Mouse (Mus musculus) macrophage (primary cell): ENCODE results near the gene Dyrk3. TPM values are rescaled to one million over a fixed set of nuclear protein-coding genes. Genes with fewer than 3 reads are reported as not detected.

ENCODE experiments used
- H3K27ac ChIP-seq: fragments of 350-480 bp; formaldehyde crosslinking; 2 replicates; pipeline ENCODE4 v1.9.0; 2021
- H3K36me3 ChIP-seq: fragments of 350-480 bp; formaldehyde crosslinking; 2 replicates; pipeline ENCODE4 v1.9.0; 2021; ENCODE audit errors: inconsistent target
- H3K4me3 ChIP-seq: fragments of 350-480 bp; formaldehyde crosslinking; 2 replicates; pipeline ENCODE4 v1.9.0; 2021; ENCODE audit errors: inconsistent target
- H3K79me2 ChIP-seq: fragments of 350-480 bp; formaldehyde crosslinking; 2 replicates; pipeline ENCODE4 v1.9.0; 2021; ENCODE audit errors: inconsistent target
- WGBS: methylation state at CpG from one replicate; pipeline ENCODE4 v1.1.7; 2026; ENCODE audit warnings: inconsistent platforms; ENCODE audit not compliant: missing documents; 5-methylcytosine and 5-hydroxymethylcytosine counted together
- polyA plus RNA-seq: library from polyadenylated mRNA; stranded (reverse); fragments of 250-400 nt; gene quantifications from 3 replicates; pipeline ENCODE4 v1.2.4, GENCODE M21; 2018; ENCODE audit warnings: inconsistent platforms

Dyrk3 gene
- polyA plus RNA-seq, 1 experiment from 2014 or later: 0.30 TPM

- Histone ChIP-seq H3K27ac (peak overlapping the region; percentile 67), H3K4me3 (no peak overlapping the region)
Measured at GRCm38 (mm10) chr1:131090261-131090660, 47.9 kb downstream of the Dyrk3 start.

GRCm38 (mm10) chr1:131089525-131090127 is 48.5 kb downstream of the Dyrk3 start:
- no peak overlapping the region for H3K4me3 ChIP-seq
- H3K36me3 ChIP-seq: no peaks in the 10 kb centered on the region
- 10% methylated on average over 2 of the region's 2 CpGs for WGBS
- peaks cover 100% of the 10 kb centered on the region for H3K79me2 ChIP-seq
- H3K27ac ChIP-seq: peak overlapping the region; percentile 67

More at GRCm38 (mm10) chr1:131090261-131090660, 47.9 kb downstream of the Dyrk3 start:
- WGBS: 21% methylated on average over 5 of the region's 5 CpGs
- Histone ChIP-seq H3K79me2 (peaks cover 100% of the 10 kb centered on the region), H3K36me3 (no peaks in the 10 kb centered on the region)

- 87% methylated on average over 11 of the region's 11 CpGs for WGBS
- Histone ChIP-seq H3K27ac (no peak overlapping the region), H3K36me3 (no peaks in the 10 kb centered on the region), H3K4me3 (no peak overlapping the region), H3K79me2 (peaks cover 100% of the 10 kb centered on the region)
Measured at GRCm38 (mm10) chr1:131088547-131088946, 49.6 kb downstream of the Dyrk3 start.

DNA sequence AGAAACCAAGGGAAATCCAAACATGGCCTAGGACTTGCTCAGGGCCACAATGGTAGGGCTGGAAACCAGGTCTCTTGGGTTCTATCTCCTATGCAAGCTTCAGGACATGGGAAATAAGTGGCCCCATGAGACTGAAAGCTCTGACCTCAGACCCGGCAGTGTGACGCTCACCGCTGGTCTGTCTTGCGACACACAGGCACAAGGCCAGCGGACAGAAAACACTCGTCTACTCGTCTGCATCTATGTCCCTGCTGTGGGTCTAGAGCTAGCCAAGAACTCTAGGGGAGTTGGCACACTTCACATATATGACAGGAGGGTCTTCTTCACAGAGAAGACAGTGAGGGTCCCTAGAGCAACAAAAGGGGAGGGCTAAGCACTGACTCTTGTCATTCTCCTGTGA is 51.2 kb downstream of the Dyrk3 start:
- no peaks in the 10 kb centered on the region for H3K36me3 ChIP-seq
- H3K4me3 ChIP-seq: no peak overlapping the region
- 10% methylated on average over 7 of the region's 7 CpGs for WGBS
- peak overlapping the region; percentile 12; the same call in 1 of the 2 replicates for H3K27ac ChIP-seq
- H3K79me2 ChIP-seq: peaks cover 100% of the 10 kb centered on the region

DNA sequence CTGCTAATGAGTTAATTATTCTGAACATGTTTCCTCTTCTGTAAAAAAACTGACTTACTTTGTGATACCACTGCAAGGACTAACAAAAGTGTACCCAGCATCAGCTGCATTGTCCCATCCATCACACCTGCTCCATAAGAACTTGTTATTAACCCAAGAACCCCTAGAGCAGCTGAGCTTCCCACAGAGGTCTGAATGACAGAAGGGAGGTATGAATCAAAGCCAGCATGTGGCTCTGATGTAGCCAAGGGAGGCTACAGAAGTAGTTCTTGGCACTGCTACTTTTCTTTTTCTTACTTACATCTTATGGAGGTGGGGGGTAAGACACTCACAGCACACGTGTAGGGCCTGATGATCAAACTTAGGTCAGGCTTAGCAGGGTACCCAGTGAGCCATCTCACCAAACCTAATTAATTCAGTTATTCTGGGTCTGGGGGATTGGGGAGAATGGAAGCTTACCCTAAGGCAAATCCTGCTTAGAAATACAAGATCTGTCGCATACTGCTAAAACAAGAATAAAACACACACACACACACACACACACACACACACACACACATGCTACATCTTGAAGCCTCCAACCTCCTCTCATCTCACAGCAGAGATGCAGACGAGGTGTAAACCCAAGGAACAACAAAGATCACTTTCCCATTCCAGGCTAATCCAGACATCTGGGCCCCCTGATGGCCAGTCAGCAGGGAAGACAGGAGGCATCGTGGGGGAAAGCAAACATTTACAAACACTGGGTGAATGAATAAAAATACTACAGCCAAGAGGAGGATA is 52.0 kb downstream of the Dyrk3 start:
- Histone ChIP-seq H3K27ac (0 out of 2 replicates have a peak overlapping the region, but pooled peaks have one; percentile 12), H3K79me2 (peaks cover 100% of the 10 kb centered on the region), H3K36me3 (no peaks in the 10 kb centered on the region), H3K4me3 (no peak overlapping the region)
- 70% methylated on average over 4 of the region's 4 CpGs for WGBS

GRCm38 (mm10) chr1:131085272-131085671 is 52.9 kb downstream of the Dyrk3 start:
- no peaks in the 10 kb centered on the region for H3K36me3 ChIP-seq
- H3K4me3 ChIP-seq: no peak overlapping the region
- H3K79me2 ChIP-seq: peaks cover 100% of the 10 kb centered on the region
- 59% methylated on average over 3 of the region's 3 CpGs for WGBS
- peak overlapping the region; percentile 95 for H3K27ac ChIP-seq

DNA sequence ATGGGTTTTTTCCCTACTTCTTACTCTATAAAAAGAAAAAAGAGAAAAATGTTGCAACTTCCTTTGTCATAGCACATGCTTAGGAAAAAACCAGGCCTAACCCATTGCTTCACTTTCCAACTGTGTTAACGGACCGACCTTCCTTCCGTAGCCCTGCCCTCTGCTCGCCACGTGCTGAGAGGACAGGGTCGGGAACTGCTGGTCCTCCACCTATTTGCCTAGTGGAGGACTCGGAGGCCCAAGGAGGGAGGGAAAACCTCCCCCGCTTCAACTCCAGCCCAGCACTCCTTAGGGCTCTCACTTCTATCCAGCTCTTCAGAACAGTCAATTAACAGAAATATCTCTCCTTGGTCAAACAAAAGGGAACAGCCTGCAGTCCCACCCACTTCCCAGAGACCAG is 53.9 kb downstream of the Dyrk3 start:
- peaks cover 100% of the 10 kb centered on the region for H3K79me2 ChIP-seq
- WGBS: 0% methylated on average over 8 of the region's 8 CpGs
- no peak overlapping the region for H3K4me3 ChIP-seq
- peak overlapping the region; percentile 95 for H3K27ac ChIP-seq
- no peaks in the 10 kb centered on the region for H3K36me3 ChIP-seq

- 0% methylated on average over 4 of the region's 4 CpGs for WGBS
- peak overlapping the region; percentile 95 for H3K27ac ChIP-seq
- H3K36me3 ChIP-seq: no peaks in the 10 kb centered on the region
- H3K4me3 ChIP-seq: peak overlapping the region; percentile 2; the same call in 1 of the 2 replicates
- H3K79me2 ChIP-seq: peaks cover 100% of the 10 kb centered on the region
Measured at GRCm38 (mm10) chr1:131083609-131084008, 54.5 kb downstream of the Dyrk3 start.

- peak overlapping the region; percentile 95 for H3K27ac ChIP-seq
- no peaks in the 10 kb centered on the region for H3K36me3 ChIP-seq
- no peak overlapping the region for H3K4me3 ChIP-seq
- peaks cover 100% of the 10 kb centered on the region for H3K79me2 ChIP-seq
- WGBS: 87% methylated on average over 3 of the region's 5 CpGs
Measured at GRCm38 (mm10) chr1:131083122-131083521, 55.0 kb downstream of the Dyrk3 start.

DNA sequence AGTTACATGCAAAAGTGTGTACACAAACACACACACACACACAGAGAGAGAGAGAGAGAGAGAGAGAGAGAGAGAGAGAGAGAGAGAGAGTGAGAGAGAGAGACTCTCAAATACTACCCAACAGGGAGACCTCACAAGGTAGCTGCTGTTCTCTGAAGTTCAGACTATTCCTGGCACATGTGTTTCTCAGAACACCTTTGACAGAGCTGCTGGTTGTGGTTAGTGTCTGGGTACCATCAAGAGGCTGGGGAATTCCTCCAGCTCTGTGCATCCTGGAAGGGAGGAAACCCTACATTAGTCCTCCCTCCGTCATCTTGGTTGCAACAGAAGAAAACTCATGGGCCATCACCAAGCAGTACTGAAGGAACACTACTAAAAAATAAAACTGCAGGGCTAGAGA is 57.5 kb downstream of the Dyrk3 start:
- H3K4me3 ChIP-seq: no peak overlapping the region
- H3K36me3 ChIP-seq: no peaks in the 10 kb centered on the region
- WGBS: 60% methylated on average over 1 of the region's 1 CpGs
- peaks cover 100% of the 10 kb centered on the region for H3K79me2 ChIP-seq
- H3K27ac ChIP-seq: no peak overlapping the region

- WGBS: 11% methylated on average over 4 of the region's 4 CpGs
- Histone ChIP-seq H3K4me3 (no peak overlapping the region), H3K36me3 (no peaks in the 10 kb centered on the region), H3K27ac (no peak overlapping the region), H3K79me2 (peaks cover 100% of the 10 kb centered on the region)
Measured at GRCm38 (mm10) chr1:131079762-131080161, 58.4 kb downstream of the Dyrk3 start.

DNA sequence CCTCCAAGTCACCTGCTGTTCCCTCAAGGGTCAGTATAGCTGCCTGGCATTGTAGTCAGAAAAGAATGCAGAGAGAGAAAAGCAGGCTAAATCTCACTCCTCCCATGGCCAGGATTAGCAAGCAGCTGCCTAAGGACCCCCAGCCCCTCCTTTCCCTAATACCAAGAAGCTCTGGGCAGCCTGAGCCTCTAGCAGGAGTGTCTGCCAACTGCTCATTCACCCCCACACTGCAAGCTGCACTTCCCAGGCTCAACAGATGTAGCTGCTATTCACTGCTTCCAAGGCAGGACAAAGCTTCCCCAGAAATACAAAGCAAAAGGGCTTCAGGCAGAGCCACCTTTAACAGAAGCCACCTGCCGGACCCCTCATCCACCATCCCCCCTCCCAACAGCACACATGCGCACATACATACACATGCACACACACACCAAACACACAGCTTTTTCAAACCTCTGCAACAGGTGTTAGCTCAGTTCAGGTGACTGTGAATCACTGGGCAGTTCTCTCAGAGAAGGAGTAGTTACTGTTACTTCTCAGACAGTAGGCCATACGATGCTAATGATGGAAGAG is 59.3 kb downstream of the Dyrk3 start:
- H3K36me3 ChIP-seq: no peaks in the 10 kb centered on the region
- peaks cover 100% of the 10 kb centered on the region for H3K79me2 ChIP-seq
- WGBS: 92% methylated on average over 3 of the region's 3 CpGs
- H3K27ac ChIP-seq: no peak overlapping the region
- H3K4me3 ChIP-seq: no peak overlapping the region
